Mouse (Mus musculus) forebrain, embryonic 10.5 days (tissue): ENCODE data around the gene Slc8a2. TPM values are rescaled to one million over a fixed set of nuclear protein-coding genes. Genes with fewer than 3 reads are reported as not detected.

Experiments
- DNase-seq: peaks from one replicate; pipeline ENCODE4 v3.0.0-alpha.2; 2017; ENCODE audit warnings: low spot score; ENCODE audit errors: extremely low spot score
- H3K27ac ChIP-seq: fragments of 300-500 bp; sonication (generic); 2 replicates; pipeline ENCODE4 v1.5.1; 2016; ENCODE audit warnings: mild to moderate bottlenecking
- H3K27me3 ChIP-seq: fragments of 300-500 bp; sonication (generic); 2 replicates; pipeline ENCODE4 v1.6.1; 2016; ENCODE audit warnings: mild to moderate bottlenecking; ENCODE audit not compliant: poor library complexity, severe bottlenecking
- H3K36me3 ChIP-seq: fragments of 300-500 bp; sonication (generic); replicated peaks from 2 replicates; pipeline ENCODE4 v1.6.1; 2016; ENCODE audit warnings: mild to moderate bottlenecking, moderate library complexity
- H3K4me1 ChIP-seq: fragments of 300-500 bp; sonication (generic); 2 replicates; pipeline ENCODE4 v1.6.1; 2016
- H3K4me3 ChIP-seq: fragments of 300-500 bp; sonication (generic); 2 replicates; pipeline ENCODE4 v1.5.1; 2016; ENCODE audit warnings: mild to moderate bottlenecking, moderate library complexity
- H3K9me3 ChIP-seq: fragments of 300-500 bp; sonication (generic); 2 replicates; pipeline ENCODE4 v1.6.1; 2016; ENCODE audit warnings: mild to moderate bottlenecking, moderate library complexity
- WGBS: fragments of 180-500 bp; shearing (Covaris S2); methylation state at CpG from one replicate; pipeline ENCODE4 v1.1.7; 2016; 5-methylcytosine and 5-hydroxymethylcytosine counted together
- polyA plus RNA-seq: library from polyadenylated mRNA; unstranded; fragments of >200 nt; fragmentation: Nextera tagmentation; extraction: Ambion mirVana; gene quantifications from 2 replicates; pipeline ENCODE4 v1.2.1, GENCODE M21; 2016

The Slc8a2 gene
- polyA plus RNA-seq, 1 experiment from 2014 or later: 0.22 TPM

GRCm38 (mm10) chr7:16183663-16184062, 54.0 kb downstream of the Slc8a2 start:
- H3K36me3 ChIP-seq: peaks cover 47% of the 10 kb centered on the region
- H3K4me1 ChIP-seq: no peaks in the 10 kb centered on the region
- H3K27me3 ChIP-seq: no peaks in the 10 kb centered on the region
- no peaks in the 10 kb centered on the region for H3K9me3 ChIP-seq
- 27% methylated on average over 8 of the region's 8 CpGs for WGBS
- no peak overlapping the region for H3K4me3 ChIP-seq
- no peak overlapping the region for H3K27ac ChIP-seq
- peak; percentile 34 for DNase-seq

- H3K9me3 ChIP-seq: no peaks in the 10 kb centered on the region
- 0 out of 2 replicates have a peak, but pooled peaks cover 5% of the 10 kb centered on the region for H3K27me3 ChIP-seq
- no peak overlapping the region for H3K27ac ChIP-seq
- peaks cover 21% of the 10 kb centered on the region for H3K36me3 ChIP-seq
- 85% methylated on average over 8 of the region's 8 CpGs for WGBS
- no peaks in the 10 kb centered on the region for H3K4me1 ChIP-seq
- DNase-seq: no peak
- H3K4me3 ChIP-seq: no peak overlapping the region
Observed at GRCm38 (mm10) chr7:16187494-16187893, 57.9 kb downstream of the Slc8a2 start.

- no peak overlapping the region for H3K27ac ChIP-seq
- no peak overlapping the region for H3K4me3 ChIP-seq
- no peaks in the 10 kb centered on the region for H3K9me3 ChIP-seq
- DNase-seq: peak; percentile 67
- peaks cover 21% of the 10 kb centered on the region for H3K36me3 ChIP-seq
- WGBS: 19% methylated on average over 5 of the region's 5 CpGs
- 0 out of 2 replicates have a peak, but pooled peaks cover 4% of the 10 kb centered on the region for H3K4me1 ChIP-seq
- 0 out of 2 replicates have a peak, but pooled peaks cover 5% of the 10 kb centered on the region for H3K27me3 ChIP-seq
Observed at GRCm38 (mm10) chr7:16192315-16192714, 62.7 kb downstream of the Slc8a2 start.

GRCm38 (mm10) chr7:16193702-16194101, 64.1 kb downstream of the Slc8a2 start:
- Histone ChIP-seq H3K4me1 (0 out of 2 replicates have a peak, but pooled peaks cover 4% of the 10 kb centered on the region), H3K36me3 (peaks cover 35% of the 10 kb centered on the region), H3K27ac (no peak overlapping the region), H3K27me3 (0 out of 2 replicates have a peak, but pooled peaks cover 5% of the 10 kb centered on the region), H3K4me3 (no peak overlapping the region), H3K9me3 (no peaks in the 10 kb centered on the region)
- no peak for DNase-seq
- WGBS: 65% methylated on average over 3 of the region's 3 CpGs

- WGBS: 84% methylated on average over 6 of the region's 6 CpGs
- Histone ChIP-seq H3K9me3 (no peaks in the 10 kb centered on the region), H3K36me3 (peaks cover 64% of the 10 kb centered on the region), H3K27me3 (no peaks in the 10 kb centered on the region), H3K27ac (no peak overlapping the region), H3K4me3 (no peak overlapping the region), H3K4me1 (0 out of 2 replicates have a peak, but pooled peaks cover 4% of the 10 kb centered on the region)
- no peak for DNase-seq
Observed at GRCm38 (mm10) chr7:16196616-16197015, 67.0 kb downstream of the Slc8a2 start.

GRCm38 (mm10) chr7:16197166-16197565, 67.5 kb downstream of the Slc8a2 start:
- 83% methylated on average over 5 of the region's 5 CpGs for WGBS
- no peak for DNase-seq
- Histone ChIP-seq H3K4me3 (no peak overlapping the region), H3K36me3 (peaks cover 70% of the 10 kb centered on the region), H3K9me3 (no peaks in the 10 kb centered on the region), H3K27me3 (no peaks in the 10 kb centered on the region), H3K27ac (0 out of 2 replicates have a peak overlapping the region, but pooled peaks have one; percentile 25), H3K4me1 (0 out of 2 replicates have a peak, but pooled peaks cover 4% of the 10 kb centered on the region)

GRCm38 (mm10) chr7:16198540-16198939, 68.9 kb downstream of the Slc8a2 start:
- Histone ChIP-seq H3K4me1 (0 out of 2 replicates have a peak, but pooled peaks cover 4% of the 10 kb centered on the region), H3K4me3 (no peak overlapping the region), H3K9me3 (no peaks in the 10 kb centered on the region), H3K27ac (no peak overlapping the region), H3K36me3 (peaks cover 83% of the 10 kb centered on the region), H3K27me3 (no peaks in the 10 kb centered on the region)
- no peak for DNase-seq
- 92% methylated on average over 11 of the region's 11 CpGs for WGBS

- H3K4me1 ChIP-seq: 0 out of 2 replicates have a peak, but pooled peaks cover 4% of the 10 kb centered on the region
- no peaks in the 10 kb centered on the region for H3K27me3 ChIP-seq
- no peaks in the 10 kb centered on the region for H3K9me3 ChIP-seq
- WGBS: 93% methylated on average over 6 of the region's 6 CpGs
- peaks cover 100% of the 10 kb centered on the region for H3K36me3 ChIP-seq
- no peak for DNase-seq
- no peak overlapping the region for H3K4me3 ChIP-seq
- no peak overlapping the region for H3K27ac ChIP-seq
Observed at GRCm38 (mm10) chr7:16201136-16201535, 71.5 kb downstream of the Slc8a2 start.

GRCm38 (mm10) chr7:16202756-16203504, 73.3 kb downstream of the Slc8a2 start:
- Histone ChIP-seq H3K4me3 (no peak overlapping the region), H3K36me3 (peaks cover 95% of the 10 kb centered on the region), H3K27me3 (no peaks in the 10 kb centered on the region), H3K27ac (no peak overlapping the region), H3K4me1 (no peaks in the 10 kb centered on the region), H3K9me3 (no peaks in the 10 kb centered on the region)
- 86% methylated on average over 15 of the region's 15 CpGs for WGBS
- no peak for DNase-seq

- whole genome bisulfite sequencing: 93% methylated on average over 13 of the region's 13 CpGs
- H3K27ac ChIP-seq: no peak overlapping the region
- H3K36me3 ChIP-seq: peaks cover 93% of the 10 kb centered on the region
- DNase-seq: no peak
- H3K4me3 ChIP-seq: no peak overlapping the region
- H3K4me1 ChIP-seq: no peaks in the 10 kb centered on the region
- no peaks in the 10 kb centered on the region for H3K27me3 ChIP-seq
- H3K9me3 ChIP-seq: no peaks in the 10 kb centered on the region
Observed at GRCm38 (mm10) chr7:16203505-16203903, 73.9 kb downstream of the Slc8a2 start.

- no peaks in the 10 kb centered on the region for H3K27me3 ChIP-seq
- no peak for DNase-seq
- WGBS: 81% methylated on average over 9 of the region's 9 CpGs
- H3K4me1 ChIP-seq: no peaks in the 10 kb centered on the region
- H3K36me3 ChIP-seq: peaks cover 93% of the 10 kb centered on the region
- no peak overlapping the region for H3K4me3 ChIP-seq
- no peak overlapping the region for H3K27ac ChIP-seq
- no peaks in the 10 kb centered on the region for H3K9me3 ChIP-seq
Observed at GRCm38 (mm10) chr7:16204791-16205190, 75.2 kb downstream of the Slc8a2 start.

- no peak overlapping the region for H3K4me3 ChIP-seq
- WGBS: 89% methylated on average over 7 of the region's 7 CpGs
- H3K27me3 ChIP-seq: no peaks in the 10 kb centered on the region
- H3K4me1 ChIP-seq: no peaks in the 10 kb centered on the region
- H3K9me3 ChIP-seq: no peaks in the 10 kb centered on the region
- DNase-seq: no peak
- H3K36me3 ChIP-seq: peaks cover 92% of the 10 kb centered on the region
- H3K27ac ChIP-seq: no peak overlapping the region
Observed at GRCm38 (mm10) chr7:16207076-16207475, 77.5 kb downstream of the Slc8a2 start.

GRCm38 (mm10) chr7:16207496-16207895, 77.9 kb downstream of the Slc8a2 start:
- Histone ChIP-seq H3K27me3 (no peaks in the 10 kb centered on the region), H3K9me3 (no peaks in the 10 kb centered on the region), H3K36me3 (peaks cover 90% of the 10 kb centered on the region), H3K27ac (no peak overlapping the region), H3K4me1 (no peaks in the 10 kb centered on the region), H3K4me3 (no peak overlapping the region)
- WGBS: 92% methylated on average over 10 of the region's 10 CpGs
- DNase-seq: no peak
